Mouse (Mus musculus): ENCODE results near the gene Nans.

- no peak for TF ChIP-seq CTCF (IDR thresholded peaks at IDR 0.05; ENCODE audit: extremely low read depth, insufficient read depth, low read length)
- no peak for TF ChIP-seq POLR2A (IDR thresholded peaks at IDR 0.05; ENCODE audit: extremely low read depth, insufficient read depth, low read length)
These were observed 13.8 kb downstream of the Nans start for GRCm38 (mm10) chr4:46502606-46503502.
